Mouse (Mus musculus): ENCODE data around the gene Klhl29. TPM values are rescaled to one million over a fixed set of nuclear protein-coding genes. Genes with fewer than 3 reads are reported as not detected.
"Not testable (repeated sequence)": the region's sequence is repeated elsewhere in the genome, so short reads cannot be mapped to it uniquely, and the experiment has no call there.

Klhl29 gene
- polyA plus RNA-seq, 1 experiment, result 0.02 TPM

GRCm38 (mm10) chr12:5350491-5351285 is 24.8 kb downstream of the Klhl29 start:
- no peak overlapping the region for H3ac ChIP-seq (ENCODE audit: control insufficient read depth, insufficient read length)
- TF ChIP-seq TCF12 (IDR thresholded peaks at IDR 0.05; ENCODE audit: insufficient read depth, poor library complexity, severe bottlenecking) (no peak), REST (IDR thresholded peaks at IDR 0.05; ENCODE audit: insufficient read depth, insufficient read length) (no peak), SRF (IDR thresholded peaks at IDR 0.05; ENCODE audit: control insufficient read depth, insufficient read length, low read depth) (no peak), POLR2AphosphoS2 (IDR thresholded peaks at IDR 0.05; ENCODE audit: insufficient read length, low read depth) (no peak), POLR2A (IDR thresholded peaks at IDR 0.05; ENCODE audit: insufficient read length, low read depth) (no peak), TCF3 (IDR thresholded peaks at IDR 0.05; ENCODE audit: insufficient read length, low read depth) (no peak), MYOD1 (IDR thresholded peaks at IDR 0.05; ENCODE audit: control insufficient read depth in 1 of 3, insufficient read length in 2 of 3, low read depth in 2 of 3) (no peak), CEBPB (IDR thresholded peaks at IDR 0.05; ENCODE audit: insufficient read depth, poor library complexity, severe bottlenecking) (no peak), USF1 (IDR thresholded peaks at IDR 0.05; ENCODE audit: low read depth) (no peak), E2F4 (IDR thresholded peaks at IDR 0.05; ENCODE audit: insufficient read depth) (no peak)
- H3K4me3 ChIP-seq, result no peak overlapping the region
- H3K79me2 ChIP-seq (ENCODE audit: control insufficient read depth, insufficient read depth), result no peaks in the 10 kb centered on the region
- H3K36me3 ChIP-seq (ENCODE audit: control insufficient read depth, insufficient read depth), result no peaks in the 10 kb centered on the region
- no peak overlapping the region for H3K4me2 ChIP-seq (ENCODE audit: low read depth)
- H3K27me3 ChIP-seq (ENCODE audit: control insufficient read depth, insufficient read depth, insufficient read length), result no peaks in the 10 kb centered on the region

- Histone ChIP-seq H3K79me2 (ENCODE audit: control insufficient read depth, insufficient read depth) (no peaks in the 10 kb centered on the region), H3K4me3 (no peak overlapping the region), H3K36me3 (ENCODE audit: control insufficient read depth, insufficient read depth) (no peaks in the 10 kb centered on the region), H3ac (ENCODE audit: control insufficient read depth, insufficient read length) (no peak overlapping the region), H3K4me2 (ENCODE audit: low read depth) (no peak overlapping the region), H3K27me3 (ENCODE audit: control insufficient read depth, insufficient read depth, insufficient read length) (no peaks in the 10 kb centered on the region)
- no peak for TF ChIP-seq USF1 (IDR thresholded peaks at IDR 0.05; ENCODE audit: low read depth)
- no peak for TF ChIP-seq TCF12 (IDR thresholded peaks at IDR 0.05; ENCODE audit: insufficient read depth, poor library complexity, severe bottlenecking)
- no peak for TF ChIP-seq POLR2AphosphoS2 (IDR thresholded peaks at IDR 0.05; ENCODE audit: insufficient read length, low read depth)
- no peak for TF ChIP-seq MYOG (IDR thresholded peaks at IDR 0.05; ENCODE audit: control insufficient read depth in 1 of 3, insufficient read depth in 1 of 3, insufficient read length in 2 of 3, low read depth in 2 of 3)
- TF ChIP-seq CEBPB (IDR thresholded peaks at IDR 0.05; ENCODE audit: insufficient read depth, poor library complexity, severe bottlenecking), result no peak
- no peak for TF ChIP-seq E2F4 (IDR thresholded peaks at IDR 0.05; ENCODE audit: insufficient read depth)
Observed at GRCm38 (mm10) chr12:5345088-5345487, 30.4 kb downstream of the Klhl29 start.

GRCm38 (mm10) chr12:5344457-5344856 is 31.0 kb downstream of the Klhl29 start:
- H3K27me3 ChIP-seq (ENCODE audit: control insufficient read depth, insufficient read depth, insufficient read length); H3K4me3 ChIP-seq; H3K79me2 ChIP-seq (ENCODE audit: control insufficient read depth, insufficient read depth); H3K36me3 ChIP-seq (ENCODE audit: control insufficient read depth, insufficient read depth); H3K4me2 ChIP-seq (ENCODE audit: low read depth); H3ac ChIP-seq (ENCODE audit: control insufficient read depth, insufficient read length): not testable (repeated sequence)

- no peaks in the 10 kb centered on the region for H3K27me3 ChIP-seq (ENCODE audit: control insufficient read depth, insufficient read depth, insufficient read length)
- TF ChIP-seq MYOD1 (IDR thresholded peaks at IDR 0.05; ENCODE audit: control insufficient read depth in 1 of 3, insufficient read length in 2 of 3, low read depth in 2 of 3) (no peak), MYOG (IDR thresholded peaks at IDR 0.05; ENCODE audit: control insufficient read depth in 1 of 3, insufficient read depth in 1 of 3, insufficient read length in 2 of 3, low read depth in 2 of 3) (no peak), TCF12 (IDR thresholded peaks at IDR 0.05; ENCODE audit: insufficient read depth, poor library complexity, severe bottlenecking) (no peak), E2F4 (IDR thresholded peaks at IDR 0.05; ENCODE audit: insufficient read depth) (no peak), REST (IDR thresholded peaks at IDR 0.05; ENCODE audit: insufficient read depth, insufficient read length) (no peak), USF1 (IDR thresholded peaks at IDR 0.05; ENCODE audit: low read depth) (no peak), TCF3 (IDR thresholded peaks at IDR 0.05; ENCODE audit: insufficient read length, low read depth) (no peak), POLR2AphosphoS2 (IDR thresholded peaks at IDR 0.05; ENCODE audit: insufficient read length, low read depth) (no peak), SRF (IDR thresholded peaks at IDR 0.05; ENCODE audit: control insufficient read depth, insufficient read length, low read depth) (no peak), MAX (IDR thresholded peaks at IDR 0.05; ENCODE audit: low read depth) (no peak), CEBPB (IDR thresholded peaks at IDR 0.05; ENCODE audit: insufficient read depth, poor library complexity, severe bottlenecking) (no peak)
- no peak overlapping the region for H3K4me3 ChIP-seq
- H3K79me2 ChIP-seq (ENCODE audit: control insufficient read depth, insufficient read depth), result no peaks in the 10 kb centered on the region
- no peak overlapping the region for H3ac ChIP-seq (ENCODE audit: control insufficient read depth, insufficient read length)
- no peak overlapping the region for H3K4me2 ChIP-seq (ENCODE audit: low read depth)
- H3K36me3 ChIP-seq (ENCODE audit: control insufficient read depth, insufficient read depth), result no peaks in the 10 kb centered on the region
Observed at GRCm38 (mm10) chr12:5340151-5340603, 35.3 kb downstream of the Klhl29 start.

GRCm38 (mm10) chr12:5336927-5337712 is 38.4 kb downstream of the Klhl29 start:
- Histone ChIP-seq H3K27me3 (ENCODE audit: control insufficient read depth, insufficient read depth, insufficient read length) (no peaks in the 10 kb centered on the region), H3K4me2 (ENCODE audit: low read depth) (no peak overlapping the region), H3K4me3 (no peak overlapping the region), H3K36me3 (ENCODE audit: control insufficient read depth, insufficient read depth) (no peaks in the 10 kb centered on the region), H3K79me2 (ENCODE audit: control insufficient read depth, insufficient read depth) (no peaks in the 10 kb centered on the region), H3ac (ENCODE audit: control insufficient read depth, insufficient read length) (no peak overlapping the region)
- TF ChIP-seq E2F4 (IDR thresholded peaks at IDR 0.05; ENCODE audit: insufficient read depth) (no peak), POLR2AphosphoS2 (IDR thresholded peaks at IDR 0.05; ENCODE audit: insufficient read length, low read depth) (no peak), USF1 (IDR thresholded peaks at IDR 0.05; ENCODE audit: low read depth) (no peak), SRF (IDR thresholded peaks at IDR 0.05; ENCODE audit: control insufficient read depth, insufficient read length, low read depth) (no peak), REST (IDR thresholded peaks at IDR 0.05; ENCODE audit: insufficient read depth, insufficient read length) (no peak), TCF12 (IDR thresholded peaks at IDR 0.05; ENCODE audit: insufficient read depth, poor library complexity, severe bottlenecking) (no peak), CEBPB (IDR thresholded peaks at IDR 0.05; ENCODE audit: insufficient read depth, poor library complexity, severe bottlenecking) (no peak), MYOD1 (IDR thresholded peaks at IDR 0.05; ENCODE audit: control insufficient read depth in 1 of 3, insufficient read length in 2 of 3, low read depth in 2 of 3) (no peak)

Measured in myocyte (in vitro differentiated cells).